Mouse (Mus musculus): ENCODE measurements around the gene Pou4f2.

Gene Pou4f2

GRCm38 (mm10) chr8:78436071-78436651 lies at the start of gene Pou4f2:
Gene Pou4f2 (minus strand): TSS chr8:78436645.
- 2% methylated on average over 54 of the region's 54 CpGs for WGBS

GRCm38 (mm10) chr8:78477051-78477829 lies 40.8 kb upstream of the Pou4f2 start:
- 60% methylated on average over 6 of the region's 6 CpGs for WGBS

- 89% methylated on average over 2 of the region's 2 CpGs for WGBS
These were observed 31.4 kb upstream of the Pou4f2 start for GRCm38 (mm10) chr8:78467889-78468288.

- WGBS = 80% methylated on average over 2 of the region's 2 CpGs
These were observed 27.5 kb upstream of the Pou4f2 start for GRCm38 (mm10) chr8:78463941-78464340.

- WGBS = 69% methylated on average over 3 of the region's 3 CpGs
These were observed 20.0 kb upstream of the Pou4f2 start for GRCm38 (mm10) chr8:78456441-78456840.

- WGBS = 91% methylated on average over 1 of the region's 1 CpGs
These were observed 6.3 kb upstream of the Pou4f2 start for GRCm38 (mm10) chr8:78442781-78443180.

GRCm38 (mm10) chr8:78438121-78438520 lies 1.7 kb upstream of the Pou4f2 start:
- 1% methylated on average over 18 of the region's 18 CpGs for WGBS

GRCm38 (mm10) chr8:78437140-78438045 lies 948 bp upstream of the Pou4f2 start:
- 2% methylated on average over 32 of the region's 32 CpGs for WGBS

GRCm38 (mm10) chr8:78436661-78437060 lies 216 bp upstream of the Pou4f2 start:
- 0% methylated on average over 16 of the region's 25 CpGs for WGBS

GRCm38 (mm10) chr8:78435624-78435960 lies 853 bp downstream of the Pou4f2 start:
- under 1% methylated on average over 18 of the region's 18 CpGs for WGBS

GRCm38 (mm10) chr8:78434823-78435623 lies 1.4 kb downstream of the Pou4f2 start:
- WGBS = 2% methylated on average over 62 of the region's 62 CpGs

- WGBS = 9% methylated on average over 8 of the region's 8 CpGs
These were observed 2.1 kb downstream of the Pou4f2 start for GRCm38 (mm10) chr8:78434340-78434739.

- WGBS = 15% methylated on average over 5 of the region's 5 CpGs
These were observed 3.1 kb downstream of the Pou4f2 start for GRCm38 (mm10) chr8:78433318-78433717.

GRCm38 (mm10) chr8:78432451-78432850 lies 4.0 kb downstream of the Pou4f2 start:
- WGBS = 15% methylated on average over 1 of the region's 1 CpGs

GRCm38 (mm10) chr8:78431356-78431755 lies 5.1 kb downstream of the Pou4f2 start:
- WGBS = 6% methylated on average over 4 of the region's 4 CpGs

- WGBS = 7% methylated on average over 11 of the region's 11 CpGs
These were observed 8.3 kb downstream of the Pou4f2 start for GRCm38 (mm10) chr8:78428148-78428547.

GRCm38 (mm10) chr8:78427769-78428130 lies 8.7 kb downstream of the Pou4f2 start:
- 2% methylated on average over 8 of the region's 8 CpGs for WGBS

GRCm38 (mm10) chr8:78426875-78427768 lies 9.3 kb downstream of the Pou4f2 start:
- WGBS = 4% methylated on average over 32 of the region's 32 CpGs

- WGBS = 7% methylated on average over 10 of the region's 10 CpGs
These were observed 10.0 kb downstream of the Pou4f2 start for GRCm38 (mm10) chr8:78426455-78426854.

- WGBS = 10% methylated on average over 1 of the region's 1 CpGs
These were observed 12.5 kb downstream of the Pou4f2 start for GRCm38 (mm10) chr8:78423937-78424336.

- 1% methylated on average over 19 of the region's 19 CpGs for WGBS
These were observed 16.3 kb downstream of the Pou4f2 start for GRCm38 (mm10) chr8:78420101-78420503.

All from cerebral cortex, adult 2 months (tissue).